Mouse (Mus musculus): ENCODE data around the gene Tgif2.

Tgif2 gene

DNA sequence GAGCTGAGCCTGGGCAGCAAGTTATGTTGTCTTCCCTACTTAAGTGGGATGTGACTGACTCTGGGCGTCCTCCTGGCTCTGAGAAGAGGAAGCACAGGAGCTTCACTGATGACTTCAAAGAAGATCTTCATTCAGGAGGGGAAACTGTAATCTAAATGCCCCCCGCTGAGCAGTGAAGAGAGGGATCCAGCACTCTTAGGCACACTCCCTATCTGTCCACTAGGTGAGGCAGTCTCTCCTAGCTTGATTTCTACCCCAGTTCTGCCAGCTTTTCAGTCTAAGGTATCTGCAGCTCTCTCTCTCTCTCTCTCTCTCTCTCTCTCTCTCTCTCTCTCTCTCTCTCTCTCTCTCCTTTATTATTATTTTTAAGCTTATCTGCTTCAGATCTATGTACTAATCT lies 63.6 kb downstream of the Tgif2 start:
- DNase-seq (ENCODE audit: extremely low spot score, low read depth, low spot score), result no peak

Data from hindlimb bud, embryonic 11.5 days (tissue).